Mouse (Mus musculus): ENCODE measurements around the gene Aven. TPM values are rescaled to one million over a fixed set of nuclear protein-coding genes. Genes with fewer than 3 reads are reported as not detected.

The Aven gene
- polyA plus RNA-seq, 1 experiment from 2014 or later = 8.1 TPM

- Histone ChIP-seq H3K9me3 (no peaks in the 10 kb centered on the region), H3K4me1 (no peaks in the 10 kb centered on the region), H3K4me3 (no peak overlapping the region), H3K27me3 (replicated peaks; ENCODE audit: low read depth, poor library complexity, severe bottlenecking) (no peaks in the 10 kb centered on the region), H3K36me3 (replicated peaks) (no peaks in the 10 kb centered on the region), H3K27ac (replicated peaks) (no peak overlapping the region)
- WGBS = 66% methylated on average over 5 of the region's 5 CpGs
- no peak for DNase-seq (ENCODE audit: low spot score)
Measured at GRCm38 (mm10) chr2:112656131-112656530, 163.4 kb downstream of the Aven start.

GRCm38 (mm10) chr2:112669461-112669860, 176.7 kb downstream of the Aven start:
- Histone ChIP-seq H3K4me1 (no peaks in the 10 kb centered on the region), H3K27ac (replicated peaks) (no peak overlapping the region), H3K4me3 (no peak overlapping the region), H3K27me3 (replicated peaks; ENCODE audit: low read depth, poor library complexity, severe bottlenecking) (no peaks in the 10 kb centered on the region), H3K36me3 (replicated peaks) (no peaks in the 10 kb centered on the region), H3K9me3 (no peaks in the 10 kb centered on the region)
- 83% methylated on average over 3 of the region's 3 CpGs for WGBS
- no peak for DNase-seq (ENCODE audit: low spot score)

- WGBS = 88% methylated on average over 2 of the region's 2 CpGs
- H3K4me3 ChIP-seq = no peak overlapping the region
Measured at GRCm38 (mm10) chr2:112676175-112676574, 183.4 kb downstream of the Aven start.

GRCm38 (mm10) chr2:112676721-112677120, 184.0 kb downstream of the Aven start:
- Histone ChIP-seq H3K27me3 (replicated peaks; ENCODE audit: low read depth, poor library complexity, severe bottlenecking) (no peaks in the 10 kb centered on the region), H3K27ac (replicated peaks) (no peak overlapping the region), H3K4me3 (no peak overlapping the region), H3K4me1 (no peaks in the 10 kb centered on the region), H3K9me3 (no peaks in the 10 kb centered on the region), H3K36me3 (replicated peaks) (no peaks in the 10 kb centered on the region)
- no peak for DNase-seq (ENCODE audit: low spot score)
- 70% methylated on average over 1 of the region's 1 CpGs for WGBS

More at GRCm38 (mm10) chr2:112676175-112676574, 183.4 kb downstream of the Aven start:
- DNase-seq (ENCODE audit: low spot score) = no peak
- no peaks in the 10 kb centered on the region for H3K9me3 ChIP-seq
- H3K27ac ChIP-seq (replicated peaks) = no peak overlapping the region
- no peaks in the 10 kb centered on the region for H3K27me3 ChIP-seq (replicated peaks; ENCODE audit: low read depth, poor library complexity, severe bottlenecking)
- no peaks in the 10 kb centered on the region for H3K36me3 ChIP-seq (replicated peaks)
- no peaks in the 10 kb centered on the region for H3K4me1 ChIP-seq

GRCm38 (mm10) chr2:112677246-112677645, 184.5 kb downstream of the Aven start:
- Histone ChIP-seq H3K27me3 (replicated peaks; ENCODE audit: low read depth, poor library complexity, severe bottlenecking) (no peaks in the 10 kb centered on the region), H3K4me1 (no peaks in the 10 kb centered on the region), H3K27ac (replicated peaks) (no peak overlapping the region), H3K4me3 (no peak overlapping the region), H3K36me3 (replicated peaks) (no peaks in the 10 kb centered on the region), H3K9me3 (no peaks in the 10 kb centered on the region)
- WGBS = 55% methylated on average over 1 of the region's 1 CpGs
- no peak for DNase-seq (ENCODE audit: low spot score)

- no peak for DNase-seq (ENCODE audit: low spot score)
- Histone ChIP-seq H3K9me3 (no peaks in the 10 kb centered on the region), H3K27me3 (replicated peaks; ENCODE audit: low read depth, poor library complexity, severe bottlenecking) (no peaks in the 10 kb centered on the region), H3K4me3 (no peak overlapping the region), H3K4me1 (peaks cover 12% of the 10 kb centered on the region; the same call in 1 of the 2 replicates), H3K36me3 (replicated peaks) (no peaks in the 10 kb centered on the region), H3K27ac (replicated peaks) (no peak overlapping the region)
- 87% methylated on average over 5 of the region's 5 CpGs for WGBS
Measured at GRCm38 (mm10) chr2:112681817-112682216, 189.1 kb downstream of the Aven start.

Small RNA genes within 50 kb of the gene (microRNA-seq; reads per million reads assigned to microRNA genes)
- gene Gm44374 = not detected

Other genes starting within 250 kb of the Aven start
- gene Nutm1, start 233.7 kb upstream of the Aven start, polyA plus RNA-seq (2016; fragmentation: Nextera tagmentation; extraction: Ambion mirVana) = 0.10 TPM in 1 of 2 replicates, not detected in the other
- gene Nop10, start 231.0 kb upstream of the Aven start, polyA plus RNA-seq (2016; fragmentation: Nextera tagmentation; extraction: Ambion mirVana) = 220 and 238 TPM in 2 replicates
- 8.2 and 9.7 TPM in 2 replicates for gene Slc12a6, start 227.1 kb upstream of the Aven start, polyA plus RNA-seq (2016; fragmentation: Nextera tagmentation; extraction: Ambion mirVana)
- not detected in 2 replicates for gene Gm21985, start 226.7 kb upstream of the Aven start, polyA plus RNA-seq (2016; fragmentation: Nextera tagmentation; extraction: Ambion mirVana)
- gene Emc4, start 124.9 kb upstream of the Aven start, polyA plus RNA-seq (2016; fragmentation: Nextera tagmentation; extraction: Ambion mirVana) = 112 and 113 TPM in 2 replicates
- 43.6 and 44.2 TPM in 2 replicates for gene Katnbl1, start 113.8 kb upstream of the Aven start, polyA plus RNA-seq (2016; fragmentation: Nextera tagmentation; extraction: Ambion mirVana)
- 10.0 and 10.8 TPM in 2 replicates for gene Emc7, start 38.0 kb upstream of the Aven start, polyA plus RNA-seq (2016; fragmentation: Nextera tagmentation; extraction: Ambion mirVana)
- not detected in 2 replicates for gene Chrm5, start 12.2 kb upstream of the Aven start, polyA plus RNA-seq (2016; fragmentation: Nextera tagmentation; extraction: Ambion mirVana)

Measured in embryonic facial prominence, embryonic 10.5 days (tissue).